ENCODE assay signal across 8 mouse cellular contexts in genomic region chr14:119857338-119858291, GRCm38 (mm10).
DNase-seq lines count a peak whose midpoint lies in the region; ATAC-seq lines count a peak whose summit lies in the region.

No protein-coding gene starts in this region.

- H3K9ac ChIP-seq in heart, embryonic 15.5 days = peak overlapping the region; percentile 31; the same call in 1 of the 2 replicates
- peak overlapping the region; percentile 27 for H3K9ac ChIP-seq in forebrain, embryonic 16.5 days (replicated peaks; ENCODE audit: low read depth, low read length)

- H3K27ac ChIP-seq in heart, embryonic 15.5 days = no peak overlapping the region
- H3K27ac ChIP-seq in forebrain, embryonic 16.5 days (ENCODE audit: low read length) = peak overlapping the region; percentile 13
- no peak overlapping the region for H3K27ac ChIP-seq in limb, embryonic 10.5 days

- H3K9me3 ChIP-seq in heart, embryonic 15.5 days (replicated peaks) = no peaks in the 10 kb centered on the region
- no peaks in the 10 kb centered on the region for H3K9me3 ChIP-seq in forebrain, embryonic 16.5 days (ENCODE audit: control insufficient read depth, low read length)
- no peaks in the 10 kb centered on the region for H3K9me3 ChIP-seq in limb, embryonic 10.5 days (replicated peaks)

- no peaks in the 10 kb centered on the region for H3K36me3 ChIP-seq in heart, embryonic 15.5 days
- no peaks in the 10 kb centered on the region for H3K36me3 ChIP-seq in forebrain, embryonic 16.5 days (ENCODE audit: control insufficient read depth, insufficient read depth)
- H3K36me3 ChIP-seq in limb, embryonic 10.5 days = no peaks in the 10 kb centered on the region

- H3K27me3 ChIP-seq in heart, embryonic 15.5 days = no peaks in the 10 kb centered on the region; the same call in 1 of the 2 replicates
- no peaks in the 10 kb centered on the region for H3K27me3 ChIP-seq in forebrain, embryonic 16.5 days (replicated peaks; ENCODE audit: control insufficient read depth, insufficient read depth, low read length)
- H3K27me3 ChIP-seq in limb, embryonic 10.5 days (ENCODE audit: low read depth, poor library complexity, severe bottlenecking) = no peaks in the 10 kb centered on the region

- no peak for ATAC-seq in heart, embryonic 15.5 days (replicated peaks; ENCODE audit: insufficient number of reproducible peaks, insufficient read depth, low FRiP score, low read depth)
- ATAC-seq in forebrain, embryonic 16.5 days = peak; percentile 89

- peak overlapping the region; percentile 61 for H3K4me2 ChIP-seq in heart, embryonic 15.5 days
- H3K4me2 ChIP-seq in forebrain, embryonic 16.5 days (ENCODE audit: low read length) = peak overlapping the region; percentile 47

- WGBS in heart, embryonic 15.5 days = 48% methylated on average over 23 of the region's 23 CpGs
- WGBS in forebrain, embryonic 16.5 days = 37% methylated on average over 23 of the region's 23 CpGs
- 76% methylated on average over 23 of the region's 23 CpGs for WGBS in limb, embryonic 10.5 days

- DNase-seq in heart, postnatal 4 days = no peak
- peak; percentile 61 to 73 for DNase-seq in layer of hippocampus, postnatal 14 days (ENCODE audit: low spot score in 2 of 2)
- DNase-seq in retina, embryonic 14.5 days (ENCODE audit: low spot score) = peak; percentile 43
- DNase-seq in limb, embryonic 10.5 days (ENCODE audit: low spot score) = no peak
- DNase-seq in adrenal gland, postnatal 10 days = no peak
- no peak for DNase-seq in thymus, postnatal 25 days

- peaks cover 8% of the 10 kb centered on the region for H3K4me1 ChIP-seq in heart, embryonic 15.5 days (replicated peaks)
- peaks cover 18% of the 10 kb centered on the region for H3K4me1 ChIP-seq in forebrain, embryonic 16.5 days (replicated peaks; ENCODE audit: control insufficient read depth, insufficient read depth, low read length)
- no peaks in the 10 kb centered on the region for H3K4me1 ChIP-seq in limb, embryonic 10.5 days

- peak overlapping the region; percentile 31 for H3K4me3 ChIP-seq in heart, embryonic 15.5 days
- peak overlapping the region; percentile 24 for H3K4me3 ChIP-seq in forebrain, embryonic 16.5 days (replicated peaks; ENCODE audit: low read length)
- H3K4me3 ChIP-seq in limb, embryonic 10.5 days = no peak overlapping the region

Comparison
In these comparisons a context has a peak if more than half of its experiments do, and no peak if none do; other contexts are left out.
1. DNase-seq: peak in layer of hippocampus, postnatal 14 days (2 of 2) and retina, embryonic 14.5 days (single experiment); none in heart, postnatal 4 days (single experiment), limb, embryonic 10.5 days (single experiment), adrenal gland, postnatal 10 days (single experiment) and thymus, postnatal 25 days (single experiment).